In genomic region chr1:194843020-194843419, GRCm38 (mm10) we compare ENCODE assay signal across 25 mouse cellular contexts.
"Had no signal": no experiment of that assay in that cellular context is flagged by ENCODE, and none has a peak within 500 bp of the region (broad histone marks: within the 10 kb centered on the region; RNA-seq: fewer than 3 reads in every experiment).

No protein-coding gene starts in this region.

- H3K27ac ChIP-seq: embryonic facial prominence, embryonic 10.5 days; embryonic facial prominence, embryonic 12.5 days; embryonic facial prominence, embryonic 13.5 days; embryonic facial prominence, embryonic 15.5 days; forebrain, embryonic 10.5 days; forebrain, embryonic 12.5 days; forebrain, embryonic 13.5 days; forebrain, embryonic 15.5 days; gastrocnemius, adult 2 months; heart, adult 2 months; heart, embryonic 10.5 days had no signal

- H3K27me3 ChIP-seq: embryonic facial prominence, embryonic 12.5 days; embryonic facial prominence, embryonic 13.5 days; embryonic facial prominence, embryonic 15.5 days; forebrain, embryonic 12.5 days; forebrain, embryonic 13.5 days; forebrain, embryonic 15.5 days had no signal

- H3K4me3 ChIP-seq: embryonic facial prominence, embryonic 10.5 days; embryonic facial prominence, embryonic 12.5 days; embryonic facial prominence, embryonic 13.5 days; embryonic facial prominence, embryonic 15.5 days; erythroblast, embryonic 14.5 days; forebrain, embryonic 10.5 days; forebrain, embryonic 12.5 days; forebrain, embryonic 13.5 days; forebrain, embryonic 15.5 days; gastrocnemius, adult 2 months; heart, adult 2 months; heart, embryonic 10.5 days had no signal

- H3K9me3 ChIP-seq: embryonic facial prominence, embryonic 10.5 days; embryonic facial prominence, embryonic 12.5 days; embryonic facial prominence, embryonic 13.5 days; embryonic facial prominence, embryonic 15.5 days; forebrain, embryonic 10.5 days; forebrain, embryonic 12.5 days; forebrain, embryonic 13.5 days; forebrain, embryonic 15.5 days; heart, embryonic 10.5 days had no signal

- H3K9ac ChIP-seq: embryonic facial prominence, embryonic 12.5 days; embryonic facial prominence, embryonic 13.5 days; embryonic facial prominence, embryonic 15.5 days; forebrain, embryonic 12.5 days; forebrain, embryonic 13.5 days; forebrain, embryonic 15.5 days; forebrain, postnatal 0 days had no signal

- ATAC-seq: forebrain, embryonic 13.5 days; forebrain, embryonic 14.5 days; forebrain, embryonic 15.5 days; forebrain, embryonic 16.5 days; forebrain, postnatal 0 days had no signal

- H3K4me1 ChIP-seq: embryonic facial prominence, embryonic 10.5 days; embryonic facial prominence, embryonic 12.5 days; embryonic facial prominence, embryonic 13.5 days; embryonic facial prominence, embryonic 15.5 days; forebrain, embryonic 10.5 days; forebrain, embryonic 12.5 days; forebrain, embryonic 13.5 days; forebrain, embryonic 15.5 days; heart, embryonic 10.5 days had no signal

- DNase-seq: cerebellum, postnatal 10 days; cerebellum, postnatal 14 days; cerebellum, postnatal 25 days; cerebellum, postnatal 36 days; embryo, embryonic 11 days; forebrain, postnatal 0 days; gastrocnemius, adult 2 months; gastrocnemius, postnatal 10 days; gastrocnemius, postnatal 14 days; gastrocnemius, postnatal 25 days; gastrocnemius, postnatal 36 days; heart, adult 18-20 months; heart, adult 2 months had no signal

- H3K36me3 ChIP-seq: embryonic facial prominence, embryonic 10.5 days; embryonic facial prominence, embryonic 12.5 days; embryonic facial prominence, embryonic 13.5 days; embryonic facial prominence, embryonic 15.5 days; forebrain, embryonic 10.5 days; forebrain, embryonic 12.5 days; forebrain, embryonic 15.5 days; heart, embryonic 10.5 days had no signal
